In genomic region chr3:10116531-10116930, GRCm38 (mm10) we compare ENCODE assay signal across 11 mouse cellular contexts.
"Had no signal": no experiment of that assay in that cellular context is flagged by ENCODE, and none has a peak within 500 bp of the region (broad histone marks: within the 10 kb centered on the region; RNA-seq: fewer than 3 reads in every experiment).

No protein-coding gene starts in this region.

- DNase-seq: gastrocnemius, postnatal 14 days; gastrocnemius, postnatal 36 days; heart, adult 18-20 months; heart, postnatal 10 days; heart, postnatal 36 days; kidney, adult 11 months; kidney, adult 2 months; kidney, adult 9 months; kidney, postnatal 14 days; kidney, postnatal 4 days; left cerebral cortex, postnatal 4 days had no signal
